Mouse (Mus musculus) layer of hippocampus, adult 2 months (tissue): ENCODE measurements at regions not wholly inside any gene's neighbourhood (a gene's known extent, or its start where the extent isn't known, plus 50 kb on each side); places are given as distances from the start of the nearest gene placed in this dataset.

Experiments used
- DNase-seq, 2 experiments: peaks; one replicate each; pipeline ENCODE4 v3.0.0; 2022; ENCODE audit warnings: low spot score in 2 of 2
- H3K27ac ChIP-seq: fragments of 200-600 bp; 2 replicates; pipeline ENCODE4 v1.8.1; 2022
- H3K4me3 ChIP-seq: fragments of 200-600 bp; 2 replicates; pipeline ENCODE4 v1.8.1; 2022; ENCODE audit warnings: mild to moderate bottlenecking
- CTCF ChIP-seq: fragments of 200-600 bp; conservative IDR thresholded peaks from 2 replicates; pipeline ENCODE4 v1.8.1; 2022; ENCODE audit warnings: antibody characterized with exemption, mild to moderate bottlenecking, moderate library complexity

DNA sequence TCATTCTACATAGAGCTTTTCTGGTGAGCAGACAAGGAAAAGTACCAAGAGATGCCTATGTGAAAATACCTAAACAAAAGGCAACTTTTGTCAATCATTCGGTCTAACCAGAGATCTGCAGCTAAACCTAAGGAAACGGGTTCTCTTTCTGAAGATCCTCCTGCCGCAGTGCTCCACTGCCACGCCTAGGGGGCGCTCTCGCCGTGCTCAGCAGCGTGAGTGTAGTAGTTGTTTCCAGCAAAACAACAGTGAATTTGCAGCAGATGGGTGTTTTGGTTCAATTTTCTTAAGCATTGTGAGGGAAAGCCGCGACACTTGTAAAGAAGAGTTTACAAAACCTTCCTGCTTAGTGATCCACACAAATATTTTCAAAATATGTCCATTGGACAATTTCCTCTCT lies 331.4 kb upstream of the Onecut1 start:
- H3K27ac ChIP-seq, result peak overlapping the region; percentile 23; the same call in 1 of the 2 replicates
- H3K4me3 ChIP-seq, result peak overlapping the region; percentile 41
- peak; percentile 99 for TF ChIP-seq CTCF
- DNase-seq, result peak; percentile 59 to 88

- H3K27ac ChIP-seq, result peak overlapping the region; percentile 23; the same call in 1 of the 2 replicates
- no peak for TF ChIP-seq CTCF
- DNase-seq, result peak in 1 of 2 experiments; percentile 12
- H3K4me3 ChIP-seq, result peak overlapping the region; percentile 41
Measured at GRCm38 (mm10) chr9:74530748-74531147, 331.0 kb upstream of the Onecut1 start.

GRCm38 (mm10) chr9:74531986-74532385 lies 329.7 kb upstream of the Onecut1 start:
- Histone ChIP-seq H3K4me3 (no peak overlapping the region), H3K27ac (no peak overlapping the region)
- TF ChIP-seq CTCF, result no peak
- no peak for DNase-seq

- no peak for TF ChIP-seq CTCF
- Histone ChIP-seq H3K27ac (no peak overlapping the region), H3K4me3 (no peak overlapping the region)
- DNase-seq, result no peak
Measured at GRCm38 (mm10) chr9:74534976-74535375, 326.7 kb upstream of the Onecut1 start.

DNA sequence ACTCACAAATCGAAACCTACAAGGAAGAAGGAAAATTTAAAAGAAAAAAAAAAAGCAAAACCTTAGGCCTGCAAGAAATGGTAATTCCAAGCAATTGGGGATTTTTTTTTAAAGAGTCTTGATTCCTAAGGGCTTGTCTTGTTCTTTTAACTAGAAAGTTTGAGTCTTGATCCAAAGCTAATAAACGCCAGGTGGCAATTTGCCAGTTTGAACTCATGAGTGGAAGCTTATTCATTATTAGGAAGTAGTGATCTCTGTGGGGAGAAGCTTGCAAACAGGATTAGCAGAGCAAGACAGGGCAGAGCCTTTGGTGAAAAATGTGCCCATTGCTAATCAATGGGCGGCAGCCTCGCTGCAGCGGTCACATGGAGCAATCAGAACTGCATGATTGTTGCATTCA lies 305.6 kb upstream of the Onecut1 start:
- TF ChIP-seq CTCF, result no peak

DNA sequence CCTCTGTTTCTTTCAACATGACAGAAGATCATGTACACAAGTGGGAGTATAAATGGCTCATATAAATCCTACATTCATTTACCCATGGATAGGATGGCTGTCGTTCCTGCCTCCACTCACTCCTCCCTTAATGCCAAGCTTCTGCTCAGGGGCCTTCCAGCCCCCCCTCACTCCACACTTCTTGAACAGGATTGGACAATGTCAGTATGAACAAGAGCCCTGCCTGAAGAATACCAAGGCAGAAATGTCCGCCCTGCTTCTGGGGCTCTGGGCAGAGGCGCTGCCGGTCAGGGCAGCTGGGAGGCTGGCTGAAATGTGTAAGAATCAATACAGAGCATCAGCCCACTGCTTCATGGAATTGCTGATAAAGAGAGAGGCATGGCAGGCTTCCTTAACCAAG lies 269.0 kb upstream of the Onecut1 start:
- Histone ChIP-seq H3K27ac (no peak overlapping the region), H3K4me3 (no peak overlapping the region)
- TF ChIP-seq CTCF, result no peak
- DNase-seq, result no peak

More for the DNA sequence above, 305.6 kb upstream of the Onecut1 start:
- Histone ChIP-seq H3K27ac (no peak overlapping the region), H3K4me3 (no peak overlapping the region)
- no peak for DNase-seq

GRCm38 (mm10) chr9:74593970-74594369 lies 267.8 kb upstream of the Onecut1 start:
- Histone ChIP-seq H3K4me3 (no peak overlapping the region), H3K27ac (no peak overlapping the region)
- DNase-seq, result no peak
- peak; percentile 52 for TF ChIP-seq CTCF

- TF ChIP-seq CTCF, result no peak
- DNase-seq, result no peak
- no peak overlapping the region for H3K27ac ChIP-seq
Measured at GRCm38 (mm10) chr9:74604415-74604814, 257.3 kb upstream of the Onecut1 start.

GRCm38 (mm10) chr9:74621957-74622356 lies 239.8 kb upstream of the Onecut1 start:
- H3K4me3 ChIP-seq, result no peak overlapping the region
- H3K27ac ChIP-seq, result no peak overlapping the region
- TF ChIP-seq CTCF, result no peak
- no peak for DNase-seq

More at GRCm38 (mm10) chr9:74604415-74604814, 257.3 kb upstream of the Onecut1 start:
- H3K4me3 ChIP-seq, result no peak overlapping the region

GRCm38 (mm10) chr9:74645394-74645793 lies 216.3 kb upstream of the Onecut1 start:
- Histone ChIP-seq H3K4me3 (no peak overlapping the region), H3K27ac (no peak overlapping the region)
- no peak for DNase-seq
- no peak for TF ChIP-seq CTCF

GRCm38 (mm10) chr9:74650036-74650435 lies 211.7 kb upstream of the Onecut1 start:
- H3K4me3 ChIP-seq, result no peak overlapping the region

GRCm38 (mm10) chr9:74655956-74656355 lies 205.8 kb upstream of the Onecut1 start:
- no peak for TF ChIP-seq CTCF
- no peak for DNase-seq
- no peak overlapping the region for H3K4me3 ChIP-seq
- no peak overlapping the region for H3K27ac ChIP-seq

More at GRCm38 (mm10) chr9:74650036-74650435, 211.7 kb upstream of the Onecut1 start:
- no peak for TF ChIP-seq CTCF
- DNase-seq, result no peak
- H3K27ac ChIP-seq, result no peak overlapping the region

GRCm38 (mm10) chr9:74656392-74656791 lies 205.3 kb upstream of the Onecut1 start:
- Histone ChIP-seq H3K4me3 (peak overlapping the region; percentile 26; the same call in 1 of the 2 replicates), H3K27ac (no peak overlapping the region)
- no peak for DNase-seq
- TF ChIP-seq CTCF, result no peak

GRCm38 (mm10) chr9:74671356-74671952 lies 190.3 kb upstream of the Onecut1 start:
- Histone ChIP-seq H3K27ac (no peak overlapping the region), H3K4me3 (no peak overlapping the region)
- no peak for DNase-seq
- TF ChIP-seq CTCF, result no peak
